Mouse (Mus musculus): Measurements from ENCODE around the gene Btd. TPM values are rescaled to one million over a fixed set of nuclear protein-coding genes. Genes with fewer than 3 reads are reported as not detected.
A peak's percentile ranks its signal among the peaks of the same experiment; 100 is the strongest.

Gene Btd
- polyA plus RNA-seq, 1 experiment, result 7.7 TPM

DNA sequence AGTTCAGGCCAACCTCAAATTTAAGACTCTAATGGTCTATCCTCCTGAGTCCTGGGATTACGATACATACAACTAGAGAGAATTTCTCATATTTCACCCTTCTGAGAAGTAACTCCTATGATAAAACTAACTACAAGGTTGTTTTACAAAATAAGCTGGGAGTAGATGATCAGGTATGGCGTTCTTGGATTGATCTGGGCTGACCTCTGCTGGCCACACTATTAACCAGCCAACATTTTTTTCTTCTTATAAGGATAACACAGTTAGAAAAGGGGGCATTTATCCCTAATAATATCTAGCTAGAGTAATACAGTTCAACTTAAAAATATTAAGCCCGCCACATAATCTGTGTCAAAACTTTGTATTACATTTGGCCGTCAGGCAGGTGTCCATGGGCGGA lies 35.9 kb upstream of the Btd start:
- H3K27me3 ChIP-seq (ENCODE audit: control insufficient read depth, insufficient read depth, low read length), result no peaks in the 10 kb centered on the region
- TF ChIP-seq POLR2A (IDR thresholded peaks at IDR 0.05; ENCODE audit: control insufficient read depth, low read depth, low read length), result no peak
- TF ChIP-seq CTCF (IDR thresholded peaks at IDR 0.05; ENCODE audit: control insufficient read depth, insufficient read depth, insufficient replicate concordance, low read depth, low read length), result no peak
- H3K36me3 ChIP-seq (ENCODE audit: control insufficient read depth, insufficient read depth, low read length), result no peaks in the 10 kb centered on the region
- H3K4me1 ChIP-seq (ENCODE audit: control insufficient read depth, insufficient read depth, low read length), result no peaks in the 10 kb centered on the region
- no peak overlapping the region for H3K27ac ChIP-seq (ENCODE audit: control insufficient read depth, insufficient read depth, low read depth, low read length)
- no peak overlapping the region for H3K4me3 ChIP-seq (ENCODE audit: control insufficient read depth, low read depth, low read length)

DNA sequence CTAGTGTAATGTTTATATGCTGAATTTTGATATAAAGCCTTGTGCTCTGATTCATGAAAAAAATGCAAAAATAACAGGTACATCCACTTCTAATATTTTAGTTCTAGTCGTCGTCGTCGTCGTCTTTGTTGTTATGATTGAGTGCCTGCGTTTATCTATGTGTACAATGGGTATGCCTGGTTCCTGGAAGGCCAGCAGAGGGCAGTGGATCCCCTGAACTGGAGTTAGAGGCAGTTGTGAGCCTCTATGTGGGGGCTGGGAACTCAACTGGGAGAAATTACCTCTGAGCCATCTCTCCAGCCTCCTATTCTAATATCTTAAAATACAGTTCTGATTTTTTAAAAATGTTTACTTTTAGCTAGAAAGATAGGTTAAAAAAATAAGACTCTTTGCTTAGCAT lies 35.3 kb upstream of the Btd start:
- Histone ChIP-seq H3K4me3 (ENCODE audit: control insufficient read depth, low read depth, low read length) (no peak overlapping the region), H3K4me1 (ENCODE audit: control insufficient read depth, insufficient read depth, low read length) (no peaks in the 10 kb centered on the region), H3K27ac (ENCODE audit: control insufficient read depth, insufficient read depth, low read depth, low read length) (no peak overlapping the region), H3K27me3 (ENCODE audit: control insufficient read depth, insufficient read depth, low read length) (no peaks in the 10 kb centered on the region), H3K36me3 (ENCODE audit: control insufficient read depth, insufficient read depth, low read length) (no peaks in the 10 kb centered on the region)
- TF ChIP-seq POLR2A (IDR thresholded peaks at IDR 0.05; ENCODE audit: control insufficient read depth, low read depth, low read length), result no peak

DNA sequence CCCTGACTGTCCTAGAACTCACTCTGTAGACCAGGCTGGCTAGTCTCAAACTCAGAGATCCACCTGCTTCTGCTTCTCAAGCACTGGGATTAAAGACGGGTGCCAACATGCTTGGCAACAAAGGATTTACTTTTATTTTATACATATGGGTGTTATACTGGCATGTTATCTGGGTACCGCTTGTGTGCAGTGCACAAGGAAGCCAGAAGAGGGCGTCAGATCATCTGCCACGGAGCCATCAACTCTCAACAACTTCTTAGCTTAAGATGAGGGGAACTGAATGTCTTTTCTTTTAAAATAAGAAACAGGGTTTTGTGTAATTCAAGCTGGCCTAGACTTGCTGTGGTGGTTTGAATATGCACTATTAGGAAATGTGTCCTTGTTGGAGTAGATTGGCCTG lies 28.8 kb upstream of the Btd start:
- TF ChIP-seq CTCF (IDR thresholded peaks at IDR 0.05; ENCODE audit: control insufficient read depth, insufficient read depth, insufficient replicate concordance, low read depth, low read length) (peak; percentile 27; the same call in 1 of the 2 replicates), POLR2A (IDR thresholded peaks at IDR 0.05; ENCODE audit: control insufficient read depth, low read depth, low read length) (no peak)
- H3K27ac ChIP-seq (ENCODE audit: control insufficient read depth, insufficient read depth, low read depth, low read length), result no peak overlapping the region
- H3K4me1 ChIP-seq (ENCODE audit: control insufficient read depth, insufficient read depth, low read length), result no peaks in the 10 kb centered on the region
- H3K4me3 ChIP-seq (ENCODE audit: control insufficient read depth, low read depth, low read length), result no peak overlapping the region
- H3K36me3 ChIP-seq (ENCODE audit: control insufficient read depth, insufficient read depth, low read length), result no peaks in the 10 kb centered on the region
- H3K27me3 ChIP-seq (ENCODE audit: control insufficient read depth, insufficient read depth, low read length), result no peaks in the 10 kb centered on the region

DNA sequence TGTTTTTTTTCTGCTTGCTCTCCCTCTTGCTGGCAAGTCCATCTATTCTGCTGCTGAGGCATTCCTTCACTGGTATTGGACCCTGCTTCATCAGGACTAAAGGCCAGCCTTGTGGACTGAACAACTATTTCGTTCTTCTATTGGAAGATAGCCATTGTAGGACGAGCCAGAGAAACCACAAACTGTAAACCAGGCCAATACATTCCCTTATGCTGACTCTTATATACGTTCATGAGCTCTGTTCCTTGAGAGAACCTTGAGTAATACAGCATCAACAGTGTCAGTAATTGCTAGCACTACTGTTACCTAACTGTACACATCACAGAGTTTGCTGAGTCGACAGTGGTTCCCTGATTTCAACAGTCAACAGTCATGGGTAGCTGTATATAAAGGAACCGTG lies 27.2 kb upstream of the Btd start:
- Histone ChIP-seq H3K4me3 (ENCODE audit: control insufficient read depth, low read depth, low read length) (peak overlapping the region; percentile 11; the same call in 1 of the 2 replicates), H3K27me3 (ENCODE audit: control insufficient read depth, insufficient read depth, low read length) (no peaks in the 10 kb centered on the region), H3K4me1 (ENCODE audit: control insufficient read depth, insufficient read depth, low read length) (no peaks in the 10 kb centered on the region), H3K27ac (ENCODE audit: control insufficient read depth, insufficient read depth, low read depth, low read length) (no peak overlapping the region), H3K36me3 (ENCODE audit: control insufficient read depth, insufficient read depth, low read length) (no peaks in the 10 kb centered on the region)
- TF ChIP-seq CTCF (IDR thresholded peaks at IDR 0.05; ENCODE audit: control insufficient read depth, insufficient read depth, insufficient replicate concordance, low read depth, low read length) (no peak), POLR2A (IDR thresholded peaks at IDR 0.05; ENCODE audit: control insufficient read depth, low read depth, low read length) (no peak)

DNA sequence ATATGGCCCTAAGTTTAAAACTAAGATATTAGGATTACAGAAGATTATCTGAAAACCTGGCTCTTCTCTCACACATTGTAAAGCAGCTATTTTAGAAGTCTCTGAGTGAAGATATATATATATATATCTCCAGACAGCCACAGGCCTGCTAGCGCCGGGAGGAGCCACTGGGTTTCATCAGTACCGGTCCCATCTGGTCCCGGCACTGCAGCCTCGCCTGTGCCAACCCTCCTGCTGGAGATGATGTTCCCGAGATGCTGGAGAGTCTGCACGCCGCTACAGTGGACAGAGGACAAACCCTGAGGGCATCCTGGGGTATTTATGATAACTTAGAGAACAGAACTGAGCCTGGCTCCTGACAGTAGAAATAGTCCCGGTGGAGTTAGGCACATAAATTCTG lies 23.6 kb upstream of the Btd start:
- Histone ChIP-seq H3K4me1 (ENCODE audit: control insufficient read depth, insufficient read depth, low read length) (no peaks in the 10 kb centered on the region), H3K27me3 (ENCODE audit: control insufficient read depth, insufficient read depth, low read length) (no peaks in the 10 kb centered on the region), H3K4me3 (ENCODE audit: control insufficient read depth, low read depth, low read length) (no peak overlapping the region), H3K36me3 (ENCODE audit: control insufficient read depth, insufficient read depth, low read length) (no peaks in the 10 kb centered on the region), H3K27ac (ENCODE audit: control insufficient read depth, insufficient read depth, low read depth, low read length) (no peak overlapping the region)
- TF ChIP-seq POLR2A (IDR thresholded peaks at IDR 0.05; ENCODE audit: control insufficient read depth, low read depth, low read length), result no peak

DNA sequence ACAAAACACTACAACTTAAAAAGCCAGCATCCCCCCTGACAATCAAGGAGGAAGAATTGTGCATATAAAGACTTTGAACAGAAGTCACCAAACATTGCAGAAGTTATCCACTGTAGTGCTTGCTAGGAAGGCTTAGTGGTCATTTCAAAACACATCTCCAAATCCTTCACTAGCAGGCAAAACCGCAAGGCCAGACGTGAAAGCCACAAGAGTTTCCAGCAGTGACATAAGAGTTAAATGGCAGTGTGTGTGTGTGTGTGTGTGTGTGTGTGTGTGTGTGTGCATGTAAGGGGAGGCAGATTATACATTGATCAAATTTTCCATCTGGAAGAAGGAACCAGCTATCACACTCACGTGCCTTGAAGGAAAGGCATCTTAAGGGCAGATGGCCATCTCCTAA lies 22.8 kb upstream of the Btd start:
- Histone ChIP-seq H3K4me1 (ENCODE audit: control insufficient read depth, insufficient read depth, low read length) (no peaks in the 10 kb centered on the region), H3K27me3 (ENCODE audit: control insufficient read depth, insufficient read depth, low read length) (no peaks in the 10 kb centered on the region), H3K4me3 (ENCODE audit: control insufficient read depth, low read depth, low read length) (no peak overlapping the region), H3K27ac (ENCODE audit: control insufficient read depth, insufficient read depth, low read depth, low read length) (no peak overlapping the region), H3K36me3 (ENCODE audit: control insufficient read depth, insufficient read depth, low read length) (no peaks in the 10 kb centered on the region)
- TF ChIP-seq POLR2A (IDR thresholded peaks at IDR 0.05; ENCODE audit: control insufficient read depth, low read depth, low read length) (no peak), CTCF (IDR thresholded peaks at IDR 0.05; ENCODE audit: control insufficient read depth, insufficient read depth, insufficient replicate concordance, low read depth, low read length) (no peak)

DNA sequence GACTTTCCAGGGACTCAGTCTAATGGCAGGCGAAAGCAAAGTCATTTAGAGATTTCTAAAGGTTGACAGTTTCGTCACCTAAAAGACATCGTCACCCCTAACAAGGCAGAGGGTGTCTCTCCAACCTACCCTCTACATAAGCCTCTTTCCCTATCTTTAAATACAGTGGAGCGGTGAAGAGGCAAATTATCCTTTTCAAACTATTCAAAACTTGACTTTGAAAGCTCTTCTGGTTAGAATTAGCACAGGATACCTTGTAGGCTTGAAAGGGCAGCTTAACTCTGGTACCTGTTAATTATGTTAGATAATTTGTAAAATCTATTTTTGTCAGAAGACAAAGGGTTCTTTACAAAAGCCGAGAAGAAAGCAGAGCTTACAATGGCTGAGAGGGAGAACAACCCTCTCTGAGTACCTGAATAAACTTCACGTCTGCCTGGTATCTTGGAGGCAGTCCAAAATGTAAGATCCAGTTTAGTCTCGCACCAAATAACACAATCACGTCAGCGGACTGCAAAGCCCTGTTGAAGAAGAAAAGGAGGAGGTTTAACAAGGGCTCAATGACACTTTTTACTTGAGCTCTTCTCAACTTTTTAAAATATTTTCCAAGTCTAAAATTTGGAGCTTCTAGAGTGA lies 20.1 kb upstream of the Btd start:
- no peak overlapping the region for H3K27ac ChIP-seq (ENCODE audit: control insufficient read depth, insufficient read depth, low read depth, low read length)
- H3K4me1 ChIP-seq (ENCODE audit: control insufficient read depth, insufficient read depth, low read length), result no peaks in the 10 kb centered on the region
- H3K27me3 ChIP-seq (ENCODE audit: control insufficient read depth, insufficient read depth, low read length), result no peaks in the 10 kb centered on the region
- no peak overlapping the region for H3K4me3 ChIP-seq (ENCODE audit: control insufficient read depth, low read depth, low read length)
- no peak for TF ChIP-seq POLR2A (IDR thresholded peaks at IDR 0.05; ENCODE audit: control insufficient read depth, low read depth, low read length)
- TF ChIP-seq CTCF (IDR thresholded peaks at IDR 0.05; ENCODE audit: control insufficient read depth, insufficient read depth, insufficient replicate concordance, low read depth, low read length), result no peak
- no peaks in the 10 kb centered on the region for H3K36me3 ChIP-seq (ENCODE audit: control insufficient read depth, insufficient read depth, low read length)

DNA sequence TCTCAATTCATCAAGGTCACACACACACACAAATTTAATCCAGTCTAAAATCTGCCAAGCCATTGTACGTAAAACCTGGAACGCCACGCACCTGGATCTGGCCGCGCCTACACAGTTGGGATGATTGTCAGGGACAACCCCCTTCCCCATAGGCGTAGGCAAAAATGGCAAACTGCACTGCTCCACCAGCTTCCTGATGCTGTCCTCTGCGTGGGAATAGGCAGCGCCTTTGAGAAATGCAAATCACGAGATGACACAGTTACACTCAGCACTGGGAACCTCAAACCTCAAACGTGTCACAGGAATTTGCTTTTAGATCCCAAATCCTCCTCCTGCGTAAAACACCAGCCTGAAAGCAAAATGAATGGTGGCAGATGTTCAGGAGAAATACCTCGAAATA lies 18.1 kb upstream of the Btd start:
- H3K4me1 ChIP-seq (ENCODE audit: control insufficient read depth, insufficient read depth, low read length), result no peaks in the 10 kb centered on the region
- H3K36me3 ChIP-seq (ENCODE audit: control insufficient read depth, insufficient read depth, low read length), result no peaks in the 10 kb centered on the region
- TF ChIP-seq POLR2A (IDR thresholded peaks at IDR 0.05; ENCODE audit: control insufficient read depth, low read depth, low read length) (no peak), CTCF (IDR thresholded peaks at IDR 0.05; ENCODE audit: control insufficient read depth, insufficient read depth, insufficient replicate concordance, low read depth, low read length) (no peak)
- H3K27ac ChIP-seq (ENCODE audit: control insufficient read depth, insufficient read depth, low read depth, low read length), result no peak overlapping the region
- no peaks in the 10 kb centered on the region for H3K27me3 ChIP-seq (ENCODE audit: control insufficient read depth, insufficient read depth, low read length)
- no peak overlapping the region for H3K4me3 ChIP-seq (ENCODE audit: control insufficient read depth, low read depth, low read length)

Measured in testis, adult 2 months (tissue).